Mouse (Mus musculus): ENCODE measurements at regions not wholly inside any gene's neighbourhood (a gene's known extent, or its start where the extent isn't known, plus 50 kb on each side); places are given as distances from the start of the nearest gene placed in this dataset.

GRCm38 (mm10) chr12:99093151-99093550 is 172.8 kb downstream of the Ttc8 start:
- no peak for TF ChIP-seq POLR2A (IDR thresholded peaks at IDR 0.05; ENCODE audit: extremely low read depth, insufficient read depth, low read length)
- no peak for TF ChIP-seq CTCF (IDR thresholded peaks at IDR 0.05; ENCODE audit: low read depth, low read length)
